Mouse (Mus musculus) intestine, embryonic 15.5 days (tissue): Measurements from ENCODE around the gene Cfap97d2. TPM values are rescaled to one million over a fixed set of nuclear protein-coding genes. Genes with fewer than 3 reads are reported as not detected.
A peak's percentile ranks its signal among the peaks of the same experiment; 100 is the strongest.

Experiments used
- ATAC-seq: fragments of 200-750 bp; cut with Nextera tagmentation; 2 replicates; pipeline ENCODE4 v1.8.0; 2017; ENCODE audit warnings: moderate TSS enrichment, moderate library complexity
- H3K27ac ChIP-seq: fragments of 300-500 bp; sonication (generic); 2 replicates; pipeline ENCODE4 v1.5.1; 2015; ENCODE audit warnings: mild to moderate bottlenecking, inconsistent platforms
- H3K27me3 ChIP-seq: fragments of 300-500 bp; sonication (generic); replicated peaks from 2 replicates; pipeline ENCODE4 v1.6.1; 2015; ENCODE audit warnings: inconsistent platforms
- H3K36me3 ChIP-seq: fragments of 300-500 bp; sonication (generic); 2 replicates; pipeline ENCODE4 v1.6.1; 2015; ENCODE audit warnings: inconsistent platforms
- H3K4me1 ChIP-seq: fragments of 300-500 bp; sonication (generic); replicated peaks from 2 replicates; pipeline ENCODE4 v1.6.1; 2015; ENCODE audit warnings: inconsistent platforms
- H3K4me2 ChIP-seq: fragments of 300-500 bp; sonication (generic); replicated peaks from 2 replicates; pipeline ENCODE4 v1.6.1; 2015; ENCODE audit warnings: mild to moderate bottlenecking, inconsistent platforms
- H3K4me3 ChIP-seq: fragments of 300-500 bp; sonication (generic); replicated peaks from 2 replicates; pipeline ENCODE4 v1.5.1; 2015; ENCODE audit warnings: inconsistent platforms
- H3K9ac ChIP-seq: fragments of 300-500 bp; sonication (generic); 2 replicates; pipeline ENCODE4 v1.6.1; 2015; ENCODE audit warnings: inconsistent platforms
- H3K9me3 ChIP-seq: fragments of 300-500 bp; sonication (generic); 2 replicates; pipeline ENCODE4 v1.6.1; 2016; ENCODE audit warnings: inconsistent platforms
- WGBS: fragments of 180-500 bp; shearing (Covaris S2); methylation state at CpG from one replicate; pipeline ENCODE4 v1.1.7; 2015; 5-methylcytosine and 5-hydroxymethylcytosine counted together
- polyA plus RNA-seq: library from polyadenylated mRNA; unstranded; fragments of >200 nt; fragmentation: Nextera tagmentation; extraction: Ambion mirVana; gene quantifications from 2 replicates; pipeline ENCODE4 v1.2.1, GENCODE M21; 2015

Cfap97d2 gene
- polyA plus RNA-seq, 1 experiment from 2014 or later = 0.10 TPM

DNA sequence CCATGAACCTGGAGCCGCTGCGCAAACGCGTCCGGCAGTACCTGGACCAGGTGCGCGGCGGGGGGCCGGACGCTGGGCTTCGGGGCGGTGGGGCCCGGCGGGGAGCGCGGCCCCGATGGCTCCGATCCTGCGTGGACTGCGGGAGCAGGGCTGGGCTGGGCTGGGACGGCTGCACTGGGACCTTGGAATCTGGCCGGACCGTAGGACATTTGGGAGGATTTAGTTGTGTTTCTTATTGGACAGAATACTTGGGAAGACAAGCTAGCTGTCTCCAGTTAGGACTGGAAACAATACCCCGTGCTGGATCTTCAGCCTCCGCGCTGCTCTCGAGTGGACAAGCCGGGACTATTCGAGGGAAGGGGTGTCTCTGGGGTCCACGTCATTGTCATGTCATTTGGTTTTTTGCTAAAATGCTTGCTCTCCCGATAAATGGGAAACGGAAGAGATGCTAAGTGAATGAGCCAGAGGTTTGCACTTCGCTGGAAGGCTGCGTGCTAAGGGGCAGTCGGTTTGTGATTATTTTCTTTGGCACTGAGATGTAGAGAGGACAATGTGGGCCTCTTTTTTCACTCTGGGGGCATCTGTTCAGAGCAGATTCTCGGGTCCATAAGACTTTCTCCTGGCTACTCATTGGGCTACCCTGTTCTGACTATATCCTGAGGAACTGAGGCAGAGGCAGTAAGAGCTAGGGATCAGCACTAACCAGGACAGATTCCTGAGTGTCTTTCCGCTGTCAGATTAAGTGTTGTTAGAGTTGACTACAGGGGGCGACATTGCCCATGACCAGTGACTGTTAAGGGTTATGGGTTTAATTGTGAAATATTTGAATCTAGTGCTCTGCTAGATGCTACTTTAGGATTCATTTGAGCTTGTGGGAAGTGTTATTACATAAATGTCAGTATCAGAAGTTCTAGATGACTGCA lies 52.4 kb downstream of the Cfap97d2 start:
- H3K9ac ChIP-seq = peak overlapping the region; percentile 92
- H3K4me2 ChIP-seq = peak overlapping the region; percentile 73
- under 1% methylated on average over 37 of the region's 38 CpGs for WGBS
- peaks cover 6% of the 10 kb centered on the region for H3K4me1 ChIP-seq
- ATAC-seq = peak; percentile 71
- H3K9me3 ChIP-seq = no peaks in the 10 kb centered on the region
- peak overlapping the region; percentile 89 for H3K27ac ChIP-seq
- peaks cover 12% of the 10 kb centered on the region for H3K36me3 ChIP-seq
- H3K27me3 ChIP-seq = no peaks in the 10 kb centered on the region
- peak overlapping the region; percentile 98 for H3K4me3 ChIP-seq

DNA sequence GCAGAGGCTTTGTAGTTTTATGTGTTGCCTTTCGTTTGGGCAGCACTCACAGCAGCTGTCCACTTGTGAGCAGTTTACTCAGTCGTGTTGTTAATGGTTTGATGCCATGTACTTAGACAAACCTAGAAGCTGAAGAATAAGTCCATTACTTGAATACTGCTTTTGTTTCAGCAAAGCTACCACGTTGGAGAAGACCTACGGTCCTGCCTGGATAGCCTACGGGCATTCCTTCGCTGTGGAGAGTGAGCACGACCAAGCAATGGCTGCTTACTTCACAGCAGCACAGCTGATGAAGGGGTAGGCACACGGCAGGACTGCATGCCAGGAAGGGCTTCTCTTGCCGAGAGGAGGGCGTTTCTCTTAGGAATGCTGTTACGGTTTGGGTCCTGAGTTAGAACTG lies 63.5 kb downstream of the Cfap97d2 start:
- no peak for ATAC-seq
- no peaks in the 10 kb centered on the region for H3K9me3 ChIP-seq
- no peaks in the 10 kb centered on the region for H3K4me1 ChIP-seq
- no peak overlapping the region for H3K4me2 ChIP-seq
- 90% methylated on average over 11 of the region's 11 CpGs for WGBS
- H3K9ac ChIP-seq = no peak overlapping the region
- peaks cover 53% of the 10 kb centered on the region for H3K36me3 ChIP-seq
- no peak overlapping the region for H3K4me3 ChIP-seq
- H3K27me3 ChIP-seq = no peaks in the 10 kb centered on the region
- H3K27ac ChIP-seq = no peak overlapping the region

DNA sequence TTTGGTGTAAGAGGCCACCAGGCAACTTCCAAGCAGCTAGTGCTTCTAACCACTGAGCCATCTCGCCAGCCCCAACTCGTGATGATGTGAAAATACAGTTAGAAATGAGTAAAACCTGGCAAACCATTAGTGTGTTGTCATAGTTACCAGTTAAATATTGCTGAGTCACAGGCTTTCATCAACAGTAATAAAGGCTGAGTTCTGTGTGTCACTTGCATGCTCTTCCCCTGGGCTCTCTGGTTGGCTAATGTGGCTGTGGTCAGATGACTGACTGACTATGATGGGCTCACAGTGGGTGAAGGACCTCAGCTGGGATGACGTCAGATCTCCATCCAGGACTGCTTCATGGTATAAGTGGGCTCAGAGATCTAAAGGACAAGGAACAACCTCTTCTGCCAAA lies 74.8 kb downstream of the Cfap97d2 start:
- Histone ChIP-seq H3K4me1 (no peaks in the 10 kb centered on the region), H3K27ac (no peak overlapping the region)

DNA sequence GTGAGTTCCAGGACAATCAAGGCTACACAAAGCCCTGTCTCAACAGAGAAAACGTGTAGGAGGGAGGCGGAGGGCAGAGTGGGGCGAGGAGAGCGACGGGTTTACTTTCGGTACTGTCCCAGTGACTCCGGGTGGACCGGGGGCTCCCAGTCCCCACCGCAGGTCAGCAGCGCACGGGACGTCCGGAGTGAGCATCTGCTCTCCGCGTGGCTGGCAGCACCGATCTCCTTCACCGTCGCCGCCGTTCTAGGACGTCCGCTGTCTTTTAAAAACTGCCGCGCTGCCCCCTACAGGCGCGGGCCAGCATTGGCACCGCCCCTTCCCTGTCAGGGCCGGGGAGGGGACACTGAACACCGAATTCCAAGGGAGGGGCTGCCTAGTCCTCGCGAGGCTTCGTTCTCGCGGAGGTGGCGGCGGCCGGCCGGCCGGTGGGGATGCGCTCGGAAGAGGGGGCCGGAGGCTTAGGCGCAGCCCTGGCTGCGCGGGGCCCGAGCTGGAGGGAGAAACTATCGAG lies 79.6 kb downstream of the Cfap97d2 start, which contains the start of gene Upf3a:
Upf3a (plus strand) TSS at position 366 of the 514 bp plus-strand sequence.
- WGBS = under 1% methylated on average over 47 of the region's 47 CpGs
- ATAC-seq = peak; percentile 97
- no peaks in the 10 kb centered on the region for H3K27me3 ChIP-seq
- H3K36me3 ChIP-seq = peaks cover 11% of the 10 kb centered on the region
- H3K27ac ChIP-seq = peak within 1 kb of the TSS; percentile 98
- peak within 1 kb of the TSS; percentile 86 for H3K9ac ChIP-seq
- peak within 1 kb of the TSS; percentile 88 for H3K4me2 ChIP-seq
- H3K9me3 ChIP-seq = no peaks in the 10 kb centered on the region
- H3K4me3 ChIP-seq = peak within 1 kb of the TSS; percentile 84
- 0 out of 2 replicates have a peak, but pooled peaks cover 4% of the 10 kb centered on the region for H3K4me1 ChIP-seq

More for the DNA sequence above, 74.8 kb downstream of the Cfap97d2 start:
- no peak overlapping the region for H3K9ac ChIP-seq
- no peak overlapping the region for H3K4me2 ChIP-seq
- H3K4me3 ChIP-seq = no peak overlapping the region
- no peak for ATAC-seq
- H3K27me3 ChIP-seq = no peaks in the 10 kb centered on the region
- no peaks in the 10 kb centered on the region for H3K9me3 ChIP-seq
- H3K36me3 ChIP-seq = peaks cover 26% of the 10 kb centered on the region
- WGBS = 77% methylated on average over 3 of the region's 3 CpGs

DNA sequence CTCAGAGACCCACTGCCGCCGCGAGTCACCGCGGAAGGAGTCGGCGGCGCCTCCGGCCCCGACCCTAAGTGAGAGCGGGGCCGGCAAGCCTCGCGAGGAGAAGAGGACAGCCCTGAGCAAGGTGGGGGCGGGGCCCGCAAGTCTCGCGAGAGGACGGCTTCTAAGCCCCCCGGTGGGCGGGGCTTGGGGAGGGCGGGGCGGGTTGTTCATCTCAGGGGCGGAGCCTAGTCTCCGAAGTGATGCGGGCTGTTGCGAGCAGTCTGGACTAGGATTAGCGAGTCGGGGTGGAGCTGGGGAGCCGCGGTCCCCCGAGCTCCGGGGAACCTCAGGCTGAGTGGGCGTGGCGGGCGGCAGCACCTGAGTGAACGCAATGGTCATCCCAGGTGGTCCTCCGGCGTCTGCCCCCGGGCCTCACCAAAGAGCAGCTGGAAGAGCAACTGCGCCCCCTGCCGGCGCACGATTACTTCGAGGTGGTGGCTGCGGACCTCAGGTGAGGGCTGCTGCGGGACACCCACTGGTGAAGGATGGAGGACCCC lies 80.1 kb downstream of the Cfap97d2 start:
- Histone ChIP-seq H3K4me3 (peak overlapping the region; percentile 84), H3K27me3 (no peaks in the 10 kb centered on the region), H3K9me3 (no peaks in the 10 kb centered on the region), H3K27ac (peak overlapping the region; percentile 98), H3K4me1 (0 out of 2 replicates have a peak, but pooled peaks cover 4% of the 10 kb centered on the region), H3K4me2 (peak overlapping the region; percentile 88), H3K36me3 (peaks cover 10% of the 10 kb centered on the region), H3K9ac (peak overlapping the region; percentile 86)
- ATAC-seq = peak; percentile 97
- WGBS = under 1% methylated on average over 46 of the region's 47 CpGs

DNA sequence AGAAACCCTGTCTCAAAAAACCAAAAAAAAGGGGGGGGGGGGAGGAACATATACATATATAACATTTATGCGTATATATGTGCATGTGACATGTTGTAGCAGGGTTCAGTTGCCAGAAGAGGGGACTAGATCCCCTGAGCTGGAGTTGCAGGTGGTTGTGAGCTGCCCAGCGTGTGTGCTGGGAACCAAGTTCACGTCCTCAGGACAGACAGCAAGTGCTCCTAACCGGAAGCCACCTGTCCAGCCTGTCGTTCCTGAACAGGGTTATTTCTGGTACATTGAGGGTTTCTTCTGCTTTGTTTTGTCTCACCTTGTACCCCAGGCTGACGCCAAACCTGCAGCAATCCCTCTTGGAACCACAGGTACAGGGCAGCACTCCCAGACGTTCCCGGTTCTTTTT lies 83.9 kb downstream of the Cfap97d2 start:
- 95% methylated on average over 8 of the region's 8 CpGs for WGBS
- Histone ChIP-seq H3K9me3 (no peaks in the 10 kb centered on the region), H3K36me3 (peaks cover 7% of the 10 kb centered on the region), H3K27me3 (no peaks in the 10 kb centered on the region), H3K9ac (no peak overlapping the region), H3K4me2 (no peak overlapping the region), H3K4me1 (0 out of 2 replicates have a peak, but pooled peaks cover 7% of the 10 kb centered on the region), H3K27ac (no peak overlapping the region), H3K4me3 (no peak overlapping the region)
- ATAC-seq = no peak

Other genes with a start within 250 kb of the Cfap97d2 start
- gene Gas6, start 211.4 kb upstream of the Cfap97d2 start, polyA plus RNA-seq = 50.9 and 57.8 TPM in 2 replicates
- gene 1700029H14Rik, start 143.4 kb upstream of the Cfap97d2 start, polyA plus RNA-seq = not detected in 2 replicates
- gene Rasa3, start 28.3 kb upstream of the Cfap97d2 start, polyA plus RNA-seq = 19.1 and 22.2 TPM in 2 replicates
- gene Cdc16, start 51.8 kb downstream of the Cfap97d2 start, polyA plus RNA-seq = 132 and 143 TPM in 2 replicates
- 34.0 and 34.4 TPM in 2 replicates for gene Upf3a, start 79.7 kb downstream of the Cfap97d2 start, polyA plus RNA-seq
- gene AF366264, start 132.5 kb downstream of the Cfap97d2 start, polyA plus RNA-seq = not detected in 2 replicates
- gene Champ1, start 163.8 kb downstream of the Cfap97d2 start, polyA plus RNA-seq = 24.4 and 26.9 TPM in 2 replicates
- gene Coprs, start 184.4 kb downstream of the Cfap97d2 start, polyA plus RNA-seq = 80.2 and 84.2 TPM in 2 replicates